Mouse (Mus musculus) c-Kit-positive CD71-negative TER-119-negative erythroid progenitor cells, embryonic 14.5 days (primary cell): ENCODE results near the gene Lgr5.
A peak's percentile ranks its signal among the peaks of the same experiment; 100 is the strongest.

ENCODE experiments used
- DNase-seq: peaks from one replicate; pipeline ENCODE4 v3.0.0-alpha.2; 2013; ENCODE audit warnings: low read depth

The Lgr5 gene

DNA sequence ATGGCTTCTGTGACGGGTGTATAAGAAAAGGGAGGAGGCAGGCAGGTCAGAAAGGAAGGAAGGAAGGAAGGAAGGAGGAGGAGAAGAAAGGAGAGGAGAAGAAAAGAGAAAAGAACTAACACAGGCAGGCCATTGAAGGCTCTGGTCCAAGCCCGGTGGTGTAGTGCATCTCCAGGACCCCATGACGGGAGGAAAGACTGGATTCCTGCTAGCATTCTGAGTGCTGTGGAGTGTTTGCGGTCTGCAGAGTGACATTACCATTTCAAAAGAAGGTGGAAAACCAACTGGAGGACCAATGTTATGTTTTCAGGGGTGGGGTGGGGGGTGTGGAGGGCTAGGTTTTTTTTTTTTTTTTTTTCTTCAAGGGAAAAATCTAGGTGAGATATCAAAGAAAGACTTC is 165.6 kb downstream of the Lgr5 start:
- DNase-seq: no peak

DNA sequence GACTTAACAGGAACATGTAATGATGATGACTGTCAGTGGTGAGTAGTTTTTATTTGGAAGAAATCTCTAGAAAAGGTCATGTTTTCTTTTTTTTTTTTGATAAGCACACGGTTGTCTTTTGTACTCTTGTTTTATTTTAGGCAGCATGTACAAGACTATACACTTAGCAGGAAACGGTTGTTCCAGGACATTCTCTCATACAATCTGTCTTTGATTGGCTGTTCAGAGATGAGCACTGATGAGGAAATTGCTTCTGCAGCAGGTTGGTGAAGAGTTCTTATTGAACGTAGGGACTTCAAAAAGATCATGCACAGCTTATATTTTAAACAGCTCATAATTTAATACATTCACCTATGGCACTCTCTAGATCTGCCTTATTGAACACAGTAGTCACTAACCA is 173.5 kb downstream of the Lgr5 start:
- DNase-seq: no peak

DNA sequence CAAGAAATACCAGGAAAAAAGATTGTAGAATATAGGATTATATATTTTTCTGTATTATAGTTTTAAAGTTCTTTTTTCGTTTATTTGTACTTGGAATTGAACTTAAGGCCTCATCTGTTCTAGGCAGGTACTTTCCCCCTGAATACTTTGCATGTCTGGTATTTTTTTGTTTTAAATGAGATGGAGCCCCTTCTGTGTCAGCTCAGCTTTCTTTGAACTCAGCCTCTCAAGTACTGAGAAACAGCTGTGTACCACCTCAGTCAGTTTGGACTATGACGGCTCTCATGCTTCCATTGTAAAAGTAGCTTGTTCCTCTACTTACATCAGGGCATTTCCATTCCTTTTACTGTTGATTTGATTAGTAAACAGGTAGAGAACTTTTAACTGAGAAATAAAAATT is 174.1 kb downstream of the Lgr5 start:
- DNase-seq: no peak

DNA sequence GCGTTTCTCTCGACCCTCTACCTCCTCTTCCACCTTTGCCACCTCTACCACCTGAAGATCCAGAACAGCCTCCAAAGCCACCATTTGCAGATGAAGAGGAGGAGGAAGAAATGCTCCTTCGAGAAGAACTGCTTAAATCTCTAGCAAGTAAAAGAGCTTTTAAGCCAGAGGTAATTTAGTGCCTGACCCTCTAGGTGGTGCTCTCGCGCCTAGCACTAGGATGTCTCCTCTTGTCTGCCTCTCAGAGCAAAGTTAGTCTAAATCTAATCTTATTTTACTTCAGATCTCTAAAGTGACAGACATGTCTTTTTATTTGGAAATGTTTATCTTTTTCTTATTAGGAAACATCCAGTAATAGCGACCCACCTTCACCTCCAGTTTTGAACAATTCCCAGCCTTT is 181.2 kb downstream of the Lgr5 start:
- DNase-seq: peak; percentile 47
